Mouse (Mus musculus): ENCODE data around the gene 2410137M14Rik. TPM values are rescaled to one million over a fixed set of nuclear protein-coding genes. Genes with fewer than 3 reads are reported as not detected.

Gene 2410137M14Rik
- polyA plus RNA-seq, 1 experiment from 2014 or later, result not detected

- peaks cover 12% of the 10 kb centered on the region for H3K27me3 ChIP-seq (ENCODE audit: poor library complexity, severe bottlenecking)
- no peak for DNase-seq (ENCODE audit: extremely low spot score, low spot score)
- no peaks in the 10 kb centered on the region for H3K9me3 ChIP-seq
- peaks cover 24% of the 10 kb centered on the region for H3K4me1 ChIP-seq
- WGBS, result 85% methylated on average over 1 of the region's 1 CpGs
- H3K4me3 ChIP-seq, result no peak overlapping the region
- H3K27ac ChIP-seq, result no peak overlapping the region
- peaks cover 52% of the 10 kb centered on the region for H3K36me3 ChIP-seq (replicated peaks)
These were observed 28.0 kb downstream of the 2410137M14Rik start for GRCm38 (mm10) chr17:36953062-36953461.

- H3K27me3 ChIP-seq (ENCODE audit: poor library complexity, severe bottlenecking), result peaks cover 17% of the 10 kb centered on the region
- H3K9me3 ChIP-seq, result no peaks in the 10 kb centered on the region
- 88% methylated on average over 2 of the region's 2 CpGs for WGBS
- H3K4me1 ChIP-seq, result peaks cover 24% of the 10 kb centered on the region
- H3K4me3 ChIP-seq, result no peak overlapping the region
- no peak overlapping the region for H3K27ac ChIP-seq
- H3K36me3 ChIP-seq (replicated peaks), result peaks cover 52% of the 10 kb centered on the region
- no peak for DNase-seq (ENCODE audit: extremely low spot score, low spot score)
These were observed 28.4 kb downstream of the 2410137M14Rik start for GRCm38 (mm10) chr17:36952631-36953030.

GRCm38 (mm10) chr17:36950981-36951947 lies 29.8 kb downstream of the 2410137M14Rik start, which contains the start of gene Ppp1r11:
Ppp1r11 (minus strand) TSS chr17:36951741.
- Histone ChIP-seq H3K4me3 (peak within 1 kb of the TSS; percentile 75), H3K27me3 (ENCODE audit: poor library complexity, severe bottlenecking) (peaks cover 30% of the 10 kb centered on the region), H3K36me3 (replicated peaks) (peaks cover 47% of the 10 kb centered on the region), H3K27ac (peak within 1 kb of the TSS; percentile 90), H3K4me1 (peaks cover 31% of the 10 kb centered on the region), H3K9me3 (no peaks in the 10 kb centered on the region)
- peak; percentile 98 for DNase-seq (ENCODE audit: extremely low spot score, low spot score)
- 2% methylated on average over 36 of the region's 36 CpGs for WGBS

- H3K36me3 ChIP-seq (replicated peaks), result peaks cover 29% of the 10 kb centered on the region
- WGBS, result 96% methylated on average over 8 of the region's 8 CpGs
These were observed 31.8 kb downstream of the 2410137M14Rik start for GRCm38 (mm10) chr17:36949265-36949664.

GRCm38 (mm10) chr17:36948286-36948685 lies 32.8 kb downstream of the 2410137M14Rik start:
- Histone ChIP-seq H3K27ac (no peak overlapping the region), H3K36me3 (replicated peaks) (peaks cover 20% of the 10 kb centered on the region), H3K27me3 (ENCODE audit: poor library complexity, severe bottlenecking) (peaks cover 59% of the 10 kb centered on the region), H3K4me1 (peaks cover 42% of the 10 kb centered on the region), H3K9me3 (no peaks in the 10 kb centered on the region), H3K4me3 (no peak overlapping the region)
- 84% methylated on average over 1 of the region's 1 CpGs for WGBS
- DNase-seq (ENCODE audit: extremely low spot score, low spot score), result no peak

More at GRCm38 (mm10) chr17:36949265-36949664, 31.8 kb downstream of the 2410137M14Rik start:
- peaks cover 32% of the 10 kb centered on the region for H3K4me1 ChIP-seq
- no peaks in the 10 kb centered on the region for H3K9me3 ChIP-seq
- H3K4me3 ChIP-seq, result no peak overlapping the region
- no peak overlapping the region for H3K27ac ChIP-seq
- no peak for DNase-seq (ENCODE audit: extremely low spot score, low spot score)
- peaks cover 50% of the 10 kb centered on the region for H3K27me3 ChIP-seq (ENCODE audit: poor library complexity, severe bottlenecking)

- Histone ChIP-seq H3K4me1 (peaks cover 50% of the 10 kb centered on the region), H3K27ac (peak overlapping the region; percentile 83)
These were observed 33.8 kb downstream of the 2410137M14Rik start for GRCm38 (mm10) chr17:36947051-36947819.

GRCm38 (mm10) chr17:36944121-36944775 lies 36.8 kb downstream of the 2410137M14Rik start:
- H3K27me3 ChIP-seq (ENCODE audit: poor library complexity, severe bottlenecking), result peaks cover 92% of the 10 kb centered on the region
- 22% methylated on average over 8 of the region's 9 CpGs for WGBS
- H3K9me3 ChIP-seq, result no peaks in the 10 kb centered on the region
- DNase-seq (ENCODE audit: extremely low spot score, low spot score), result no peak
- H3K4me1 ChIP-seq, result peaks cover 34% of the 10 kb centered on the region
- H3K4me3 ChIP-seq, result no peak overlapping the region
- H3K36me3 ChIP-seq (replicated peaks), result peaks cover 12% of the 10 kb centered on the region
- H3K27ac ChIP-seq, result no peak overlapping the region

More at GRCm38 (mm10) chr17:36947051-36947819, 33.8 kb downstream of the 2410137M14Rik start:
- H3K36me3 ChIP-seq (replicated peaks), result peaks cover 17% of the 10 kb centered on the region
- DNase-seq (ENCODE audit: extremely low spot score, low spot score), result peak; percentile 66
- H3K9me3 ChIP-seq, result no peaks in the 10 kb centered on the region
- under 1% methylated on average over 62 of the region's 62 CpGs for WGBS
- peaks cover 70% of the 10 kb centered on the region for H3K27me3 ChIP-seq (ENCODE audit: poor library complexity, severe bottlenecking)
- H3K4me3 ChIP-seq, result peak overlapping the region; percentile 67

GRCm38 (mm10) chr17:36943691-36944090 lies 37.3 kb downstream of the 2410137M14Rik start:
- peak overlapping the region; percentile 49; the same call in 1 of the 2 replicates for H3K4me3 ChIP-seq
- DNase-seq (ENCODE audit: extremely low spot score, low spot score), result no peak
- no peak overlapping the region for H3K27ac ChIP-seq
- H3K36me3 ChIP-seq (replicated peaks), result peaks cover 7% of the 10 kb centered on the region
- peaks cover 34% of the 10 kb centered on the region for H3K4me1 ChIP-seq
- WGBS, result 24% methylated on average over 5 of the region's 5 CpGs
- H3K9me3 ChIP-seq, result no peaks in the 10 kb centered on the region
- peaks cover 86% of the 10 kb centered on the region for H3K27me3 ChIP-seq (ENCODE audit: poor library complexity, severe bottlenecking)

- Histone ChIP-seq H3K9me3 (no peaks in the 10 kb centered on the region), H3K4me3 (peak within 1 kb of the TSS; percentile 49), H3K27ac (no peak within 1 kb of the TSS), H3K36me3 (replicated peaks) (no peaks in the 10 kb centered on the region), H3K27me3 (ENCODE audit: poor library complexity, severe bottlenecking) (peaks cover 79% of the 10 kb centered on the region), H3K4me1 (peaks cover 33% of the 10 kb centered on the region)
- no peak for DNase-seq (ENCODE audit: extremely low spot score, low spot score)
- WGBS, result 4% methylated on average over 57 of the region's 59 CpGs
These were observed 38.1 kb downstream of the 2410137M14Rik start, which contains the start of gene Rnf39 for GRCm38 (mm10) chr17:36942791-36943471. Rnf39 (plus strand) TSS chr17:36942918.

- H3K4me3 ChIP-seq, result peak overlapping the region; percentile 49
- 53% methylated on average over 10 of the region's 10 CpGs for WGBS
- peaks cover 74% of the 10 kb centered on the region for H3K27me3 ChIP-seq (ENCODE audit: poor library complexity, severe bottlenecking)
- no peaks in the 10 kb centered on the region for H3K36me3 ChIP-seq (replicated peaks)
- peaks cover 28% of the 10 kb centered on the region for H3K4me1 ChIP-seq
- no peak for DNase-seq (ENCODE audit: extremely low spot score, low spot score)
- no peak overlapping the region for H3K27ac ChIP-seq
- no peaks in the 10 kb centered on the region for H3K9me3 ChIP-seq
These were observed 38.6 kb downstream of the 2410137M14Rik start for GRCm38 (mm10) chr17:36942391-36942790.

GRCm38 (mm10) chr17:36938056-36938455 lies 43.0 kb downstream of the 2410137M14Rik start:
- no peak for DNase-seq (ENCODE audit: extremely low spot score, low spot score)
- Histone ChIP-seq H3K27me3 (ENCODE audit: poor library complexity, severe bottlenecking) (peaks cover 31% of the 10 kb centered on the region), H3K9me3 (no peaks in the 10 kb centered on the region), H3K4me1 (peaks cover 7% of the 10 kb centered on the region), H3K4me3 (no peak overlapping the region), H3K36me3 (replicated peaks) (no peaks in the 10 kb centered on the region), H3K27ac (no peak overlapping the region)
- WGBS, result 83% methylated on average over 2 of the region's 2 CpGs

GRCm38 (mm10) chr17:36931806-36932205 lies 49.2 kb downstream of the 2410137M14Rik start:
- H3K27ac ChIP-seq, result no peak overlapping the region
- no peaks in the 10 kb centered on the region for H3K4me1 ChIP-seq
- H3K36me3 ChIP-seq (replicated peaks), result no peaks in the 10 kb centered on the region
- 79% methylated on average over 2 of the region's 2 CpGs for WGBS
- H3K27me3 ChIP-seq (ENCODE audit: poor library complexity, severe bottlenecking), result no peaks in the 10 kb centered on the region
- DNase-seq (ENCODE audit: extremely low spot score, low spot score), result no peak
- H3K4me3 ChIP-seq, result no peak overlapping the region
- H3K9me3 ChIP-seq, result no peaks in the 10 kb centered on the region

Data from forebrain, embryonic 10.5 days (tissue).